Mouse (Mus musculus) thymus, adult 2 months (tissue): ENCODE results near the gene Aldh3b1. TPM values are rescaled to one million over a fixed set of nuclear protein-coding genes. Genes with fewer than 3 reads are reported as not detected.

ENCODE experiments used
- DNase-seq: peaks from one replicate; pipeline ENCODE4 v3.0.0; 2021
- H3K27ac ChIP-seq: fragments of 200-500 bp; 2 replicates; pipeline ENCODE4 v1.5.1; 2012; ENCODE audit warnings: low read length, control low read depth; ENCODE audit not compliant: control insufficient read depth, insufficient read depth
- H3K27me3 ChIP-seq: fragments of 200-500 bp; 2 replicates; pipeline ENCODE4 v1.6.1; 2012; ENCODE audit warnings: mild to moderate bottlenecking, low read length, moderate library complexity, mixed read lengths; ENCODE audit not compliant: control insufficient read depth, insufficient read depth
- H3K36me3 ChIP-seq: fragments of 200-500 bp; 2 replicates; pipeline ENCODE4 v1.6.1; 2012; ENCODE audit warnings: mild to moderate bottlenecking, low read length, moderate library complexity; ENCODE audit not compliant: control insufficient read depth, insufficient read depth
- H3K4me1 ChIP-seq: fragments of 200-500 bp; replicated peaks from 2 replicates; pipeline ENCODE4 v1.6.1; 2012; ENCODE audit warnings: low read length; ENCODE audit not compliant: control insufficient read depth, insufficient read depth
- H3K4me3 ChIP-seq: fragments of 200-500 bp; 2 replicates; pipeline ENCODE4 v1.5.1; 2012; ENCODE audit warnings: mild to moderate bottlenecking, low read length, control low read depth, moderate library complexity; ENCODE audit not compliant: control insufficient read depth, insufficient read depth
- CTCF ChIP-seq: fragments of 200-500 bp; IDR thresholded peaks from 2 replicates; pipeline ENCODE4 v1.5.1; 2012; ENCODE audit warnings: mild to moderate bottlenecking, control low read depth, low read length, moderate library complexity, borderline replicate concordance; ENCODE audit not compliant: control insufficient read depth, poor library complexity, insufficient read depth; ENCODE audit errors: extremely low read depth
- POLR2A ChIP-seq: fragments of 200-500 bp; IDR thresholded peaks from 2 replicates; pipeline ENCODE4 v1.6.1; 2012; ENCODE audit warnings: mild to moderate bottlenecking, low read length, control low read depth, moderate library complexity; ENCODE audit not compliant: control insufficient read depth, poor library complexity, insufficient read depth; ENCODE audit errors: extremely low read depth
- WGBS: fragments of 180-500 bp; shearing (Covaris S2); methylation state at CpG from one replicate; pipeline ENCODE4 v1.1.7; 2018; 5-methylcytosine and 5-hydroxymethylcytosine counted together
- polyA plus RNA-seq: library from polyadenylated mRNA; depleted of rRNA; stranded (reverse); fragments of >200 nt; gene quantifications from 2 replicates; pipeline ENCODE4 v1.2.3, GENCODE M21; 2012

The Aldh3b1 gene
- polyA plus RNA-seq, 1 experiment: 11.7 TPM

DNA sequence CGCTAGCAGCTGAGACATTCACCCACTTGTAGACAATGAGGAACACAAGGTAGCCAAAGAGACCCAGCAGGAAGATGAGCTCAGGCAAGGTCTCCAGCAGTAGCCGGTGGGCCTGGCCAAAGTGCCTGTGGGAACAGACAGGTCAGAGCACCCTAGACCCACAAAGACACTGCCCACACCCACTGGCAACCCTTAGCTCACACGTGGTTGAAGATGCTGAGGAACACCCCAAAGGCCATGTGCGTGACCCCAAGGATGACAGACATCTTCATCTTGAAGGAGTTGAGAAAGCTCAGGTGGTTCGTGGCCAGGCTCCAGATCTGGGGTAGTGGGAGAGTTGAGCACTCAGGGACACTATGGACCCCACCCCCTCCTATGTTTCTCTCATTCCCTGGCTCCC is 32.1 kb downstream of the Aldh3b1 start:
- no peak overlapping the region for H3K27ac ChIP-seq
- peaks cover 5% of the 10 kb centered on the region for H3K4me1 ChIP-seq
- H3K27me3 ChIP-seq: no peaks in the 10 kb centered on the region
- 98% methylated on average over 5 of the region's 5 CpGs for WGBS
- TF ChIP-seq CTCF (no peak), POLR2A (no peak)
- H3K4me3 ChIP-seq: no peak overlapping the region
- peaks cover 34% of the 10 kb centered on the region for H3K36me3 ChIP-seq
- DNase-seq: no peak

DNA sequence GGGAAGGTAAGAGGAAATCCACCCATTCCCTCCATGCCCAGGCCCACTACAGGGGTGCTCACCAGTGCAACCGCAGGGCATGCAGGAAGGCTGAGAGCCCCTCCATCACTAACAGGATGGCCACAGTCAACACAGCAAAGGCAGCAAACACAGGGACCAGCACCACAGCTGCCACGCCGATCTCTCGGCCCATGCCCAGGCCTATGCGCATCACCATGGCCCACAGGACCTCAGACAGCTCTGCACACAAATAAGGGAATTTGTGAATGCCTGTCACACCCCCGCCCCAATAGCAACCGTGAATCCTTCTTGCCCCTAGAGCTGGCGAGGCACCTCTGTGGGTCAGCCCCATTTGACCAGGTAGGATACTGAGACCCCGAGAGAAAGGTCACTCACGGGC is 33.4 kb downstream of the Aldh3b1 start:
- peaks cover 36% of the 10 kb centered on the region for H3K36me3 ChIP-seq

DNA sequence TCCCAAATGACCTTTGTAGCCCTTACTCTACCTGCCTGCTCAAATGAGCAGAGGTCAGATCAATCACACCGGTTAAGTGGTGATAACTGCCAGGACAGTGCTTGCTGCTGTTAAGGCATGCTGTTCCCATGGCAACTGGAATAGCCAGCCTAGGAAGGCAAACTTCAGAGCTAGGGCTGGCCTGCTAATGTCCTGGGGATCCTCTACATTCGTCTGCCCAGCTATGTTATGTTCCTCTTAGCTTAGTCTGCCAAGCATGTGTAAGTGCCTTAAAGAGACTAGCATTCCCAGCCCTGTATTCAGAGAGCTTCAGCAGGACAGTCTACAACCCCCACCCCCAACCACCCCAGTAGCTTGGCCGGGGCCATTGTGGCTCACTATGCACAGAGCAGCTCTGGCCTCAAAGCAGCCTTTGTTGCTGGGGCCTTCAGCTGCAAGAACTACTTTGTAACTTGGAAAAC is 34.4 kb downstream of the Aldh3b1 start:
- no peak overlapping the region for H3K4me3 ChIP-seq
- WGBS: 91% methylated on average over 3 of the region's 3 CpGs
- H3K27ac ChIP-seq: no peak overlapping the region
- no peak for DNase-seq
- H3K36me3 ChIP-seq: peaks cover 36% of the 10 kb centered on the region
- no peaks in the 10 kb centered on the region for H3K4me1 ChIP-seq
- no peaks in the 10 kb centered on the region for H3K27me3 ChIP-seq
- TF ChIP-seq CTCF (no peak), POLR2A (no peak)

More for the DNA sequence above, 33.4 kb downstream of the Aldh3b1 start:
- no peak overlapping the region for H3K27ac ChIP-seq
- 96% methylated on average over 10 of the region's 10 CpGs for WGBS
- TF ChIP-seq CTCF: no peak
- TF ChIP-seq POLR2A: no peak
- H3K27me3 ChIP-seq: no peaks in the 10 kb centered on the region
- no peaks in the 10 kb centered on the region for H3K4me1 ChIP-seq
- H3K4me3 ChIP-seq: no peak overlapping the region
- DNase-seq: no peak

DNA sequence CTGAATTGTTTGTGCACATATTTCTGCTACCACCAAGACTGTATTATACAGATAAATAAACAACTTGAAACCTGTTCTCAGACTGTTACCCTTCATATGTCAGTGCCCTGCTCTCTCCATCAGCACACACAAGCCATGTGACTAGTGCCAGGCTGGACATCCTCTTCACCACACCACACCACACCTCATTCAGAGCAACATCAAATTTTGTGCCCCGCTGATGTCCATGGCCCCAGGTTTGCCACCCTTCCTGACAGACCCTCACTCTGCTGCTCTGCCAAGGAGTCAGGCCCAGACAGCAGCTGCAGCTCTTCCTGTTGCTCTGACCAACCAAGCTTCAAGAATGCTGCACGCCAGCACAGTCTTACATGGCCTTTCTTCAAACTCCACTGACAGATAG is 35.3 kb downstream of the Aldh3b1 start:
- DNase-seq: no peak
- no peak overlapping the region for H3K27ac ChIP-seq
- H3K27me3 ChIP-seq: no peaks in the 10 kb centered on the region
- H3K4me1 ChIP-seq: no peaks in the 10 kb centered on the region
- no peak overlapping the region for H3K4me3 ChIP-seq
- 95% methylated on average over 2 of the region's 2 CpGs for WGBS
- peaks cover 36% of the 10 kb centered on the region for H3K36me3 ChIP-seq
- no peak for TF ChIP-seq CTCF
- TF ChIP-seq POLR2A: no peak

DNA sequence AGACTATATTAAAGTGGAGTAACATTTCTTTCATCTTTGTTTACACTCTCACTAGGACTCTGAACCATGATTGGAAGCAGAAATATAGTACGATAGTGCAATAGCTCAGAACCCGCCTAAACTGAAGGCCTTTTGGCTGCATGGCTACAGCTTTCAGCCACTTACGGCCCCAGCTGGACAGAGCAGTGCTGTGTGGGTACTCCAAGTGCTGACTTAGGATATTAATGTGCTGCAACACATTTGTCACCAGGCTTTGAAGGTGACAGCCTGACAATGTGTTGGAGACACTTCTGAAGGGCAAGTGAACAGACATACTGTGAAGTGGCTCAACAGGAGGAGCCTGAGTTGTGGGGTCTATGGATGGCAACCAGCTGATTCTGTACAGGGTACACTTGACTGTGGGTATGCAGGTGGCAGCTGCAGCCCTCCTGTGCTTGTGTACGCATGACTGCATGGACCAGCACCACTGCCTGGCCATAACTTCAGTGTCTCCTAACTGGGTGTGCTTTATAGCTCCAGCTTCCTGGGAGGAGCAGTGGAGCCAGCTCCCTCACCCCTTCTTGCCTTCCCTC is 36.0 kb downstream of the Aldh3b1 start:
- H3K4me1 ChIP-seq: no peaks in the 10 kb centered on the region
- H3K27ac ChIP-seq: no peak overlapping the region
- H3K4me3 ChIP-seq: no peak overlapping the region
- H3K27me3 ChIP-seq: no peaks in the 10 kb centered on the region
- DNase-seq: no peak
- no peak for TF ChIP-seq CTCF
- no peak for TF ChIP-seq POLR2A
- 99% methylated on average over 4 of the region's 4 CpGs for WGBS
- peaks cover 41% of the 10 kb centered on the region for H3K36me3 ChIP-seq

DNA sequence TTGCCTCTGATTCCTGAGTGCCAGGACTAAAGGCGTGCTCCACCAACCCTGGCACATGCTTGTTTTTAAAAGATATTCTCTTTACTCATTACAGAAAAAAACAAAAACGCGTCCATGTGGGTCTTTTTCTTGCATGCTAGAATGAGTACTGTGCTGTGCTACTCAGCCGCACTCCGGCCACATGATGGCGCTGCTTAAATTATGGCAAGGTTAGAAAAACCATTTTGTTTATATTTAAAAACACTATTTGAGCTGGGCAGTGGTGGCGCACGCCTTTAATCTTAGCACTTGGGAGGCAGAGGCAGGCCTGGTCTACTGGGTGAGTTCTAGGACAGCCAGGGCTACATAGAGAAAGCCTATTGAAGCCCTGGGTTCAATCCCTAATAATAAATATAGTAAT is 39.4 kb downstream of the Aldh3b1 start:
- WGBS: 72% methylated on average over 8 of the region's 8 CpGs
- peak; percentile 23 for DNase-seq
- H3K27me3 ChIP-seq: no peaks in the 10 kb centered on the region
- peaks cover 29% of the 10 kb centered on the region for H3K36me3 ChIP-seq
- no peak overlapping the region for H3K27ac ChIP-seq
- TF ChIP-seq POLR2A (no peak), CTCF (no peak)
- H3K4me1 ChIP-seq: no peaks in the 10 kb centered on the region
- no peak overlapping the region for H3K4me3 ChIP-seq

DNA sequence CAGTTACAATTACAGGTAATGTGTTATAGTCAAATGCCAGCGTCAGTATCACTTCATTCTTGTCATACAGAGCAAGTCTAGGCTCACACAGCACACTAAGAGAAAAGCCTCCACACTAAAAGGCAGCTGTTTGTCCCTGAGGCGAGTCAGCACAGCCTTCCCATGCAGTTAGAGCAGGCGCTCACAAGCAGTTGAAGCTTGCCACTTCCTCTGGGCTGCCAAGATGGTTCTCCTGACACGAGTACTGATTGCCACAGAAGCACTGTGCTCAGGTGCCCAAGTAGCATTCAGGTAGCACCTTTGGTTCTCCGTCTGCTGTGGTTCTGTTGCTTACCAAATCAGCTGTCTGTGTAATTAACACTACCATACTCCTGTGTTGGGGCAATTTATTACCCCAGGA is 40.5 kb downstream of the Aldh3b1 start:
- WGBS: 83% methylated on average over 5 of the region's 5 CpGs
- no peak for TF ChIP-seq POLR2A
- no peak for TF ChIP-seq CTCF
- H3K4me1 ChIP-seq: no peaks in the 10 kb centered on the region
- no peaks in the 10 kb centered on the region for H3K27me3 ChIP-seq
- no peak for DNase-seq
- no peak overlapping the region for H3K27ac ChIP-seq
- H3K4me3 ChIP-seq: no peak overlapping the region
- peaks cover 18% of the 10 kb centered on the region; the same call in 1 of the 2 replicates for H3K36me3 ChIP-seq
